Mouse (Mus musculus) midbrain, embryonic 13.5 days (tissue): ENCODE results near the gene Cradd. TPM values are rescaled to one million over a fixed set of nuclear protein-coding genes. Genes with fewer than 3 reads are reported as not detected.

Experiments
- ATAC-seq: fragments of 200-750 bp; cut with Nextera tagmentation; 2 replicates; pipeline ENCODE4 v1.8.0; 2017; ENCODE audit warnings: mild to moderate bottlenecking, moderate TSS enrichment, moderate library complexity
- H3K27ac ChIP-seq: fragments of 300-500 bp; sonication (generic); 2 replicates; pipeline ENCODE4 v1.5.1; 2015; ENCODE audit warnings: inconsistent platforms, mild to moderate bottlenecking, moderate library complexity
- H3K27me3 ChIP-seq: fragments of 300-500 bp; sonication (generic); 2 replicates; pipeline ENCODE4 v1.6.1; 2015; ENCODE audit warnings: mild to moderate bottlenecking, inconsistent platforms
- H3K36me3 ChIP-seq: fragments of 300-500 bp; sonication (generic); 2 replicates; pipeline ENCODE4 v1.6.1; 2015; ENCODE audit warnings: mild to moderate bottlenecking, inconsistent platforms
- H3K4me1 ChIP-seq: fragments of 300-500 bp; sonication (generic); replicated peaks from 2 replicates; pipeline ENCODE4 v1.6.1; 2015; ENCODE audit warnings: inconsistent platforms
- H3K4me2 ChIP-seq: fragments of 300-500 bp; sonication (generic); replicated peaks from 2 replicates; pipeline ENCODE4 v1.6.1; 2015; ENCODE audit warnings: moderate library complexity, mild to moderate bottlenecking, inconsistent platforms
- H3K4me3 ChIP-seq: fragments of 300-500 bp; sonication (generic); replicated peaks from 2 replicates; pipeline ENCODE4 v1.5.1; 2015; ENCODE audit warnings: mild to moderate bottlenecking, inconsistent platforms
- H3K9ac ChIP-seq: fragments of 300-500 bp; sonication (generic); replicated peaks from 2 replicates; pipeline ENCODE4 v1.6.1; 2015; ENCODE audit warnings: mild to moderate bottlenecking, inconsistent platforms
- H3K9me3 ChIP-seq: fragments of 300-500 bp; sonication (generic); 2 replicates; pipeline ENCODE4 v1.6.1; 2016; ENCODE audit warnings: mild to moderate bottlenecking, inconsistent platforms
- WGBS: fragments of 180-500 bp; shearing (Covaris S2); methylation state at CpG from one replicate; pipeline ENCODE4 v1.1.7; 2015; 5-methylcytosine and 5-hydroxymethylcytosine counted together
- polyA plus RNA-seq: library from polyadenylated mRNA; unstranded; fragments of >200 nt; fragmentation: Nextera tagmentation; extraction: Ambion mirVana; gene quantifications from 2 replicates; pipeline ENCODE4 v1.2.1, GENCODE M21; 2015

Gene Cradd
- polyA plus RNA-seq, 1 experiment from 2014 or later = 10.7 TPM

GRCm38 (mm10) chr10:95264485-95265321 is 59.2 kb downstream of the Cradd start:
- Histone ChIP-seq H3K9ac (peak overlapping the region; percentile 50), H3K4me2 (peak overlapping the region; percentile 66), H3K27me3 (peaks cover 39% of the 10 kb centered on the region), H3K4me3 (peak overlapping the region; percentile 42), H3K4me1 (peaks cover 32% of the 10 kb centered on the region), H3K36me3 (no peaks in the 10 kb centered on the region), H3K27ac (no peak overlapping the region), H3K9me3 (no peaks in the 10 kb centered on the region)
- WGBS = 5% methylated on average over 37 of the region's 37 CpGs
- ATAC-seq = peak; percentile 60

GRCm38 (mm10) chr10:95262388-95262787 is 61.5 kb downstream of the Cradd start:
- H3K9ac ChIP-seq = no peak overlapping the region
- ATAC-seq = no peak
- no peak overlapping the region for H3K4me3 ChIP-seq
- H3K4me2 ChIP-seq = no peak overlapping the region
- no peak overlapping the region for H3K27ac ChIP-seq
- WGBS = 16% methylated on average over 11 of the region's 11 CpGs
- H3K9me3 ChIP-seq = no peaks in the 10 kb centered on the region
- H3K27me3 ChIP-seq = peaks cover 39% of the 10 kb centered on the region
- H3K4me1 ChIP-seq = peaks cover 46% of the 10 kb centered on the region
- H3K36me3 ChIP-seq = no peaks in the 10 kb centered on the region

- Histone ChIP-seq H3K9ac (no peak overlapping the region), H3K9me3 (no peaks in the 10 kb centered on the region), H3K4me3 (no peak overlapping the region), H3K4me1 (peaks cover 50% of the 10 kb centered on the region), H3K4me2 (no peak overlapping the region), H3K27me3 (peaks cover 35% of the 10 kb centered on the region), H3K36me3 (no peaks in the 10 kb centered on the region), H3K27ac (no peak overlapping the region)
- 46% methylated on average over 2 of the region's 2 CpGs for WGBS
- ATAC-seq = no peak
These were observed 62.7 kb downstream of the Cradd start for GRCm38 (mm10) chr10:95261279-95261678.

DNA sequence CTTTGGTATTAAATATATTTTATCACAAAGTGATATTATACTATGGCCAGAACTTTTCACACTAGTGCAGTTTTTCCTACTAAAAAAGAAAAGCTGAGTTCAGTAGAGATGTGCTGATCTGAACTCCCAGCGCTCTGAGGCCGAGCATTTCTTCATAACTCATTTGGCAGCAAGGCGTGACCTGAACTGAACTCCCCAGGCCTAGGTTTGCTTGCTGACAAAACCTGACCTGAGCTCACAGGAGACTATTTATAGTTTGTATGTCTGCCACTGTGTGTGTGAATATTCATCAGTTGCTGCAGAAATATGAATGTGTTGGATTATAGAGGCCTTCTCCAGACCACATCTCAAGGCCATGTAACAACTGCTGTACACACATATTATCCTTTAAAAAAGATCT is 63.5 kb downstream of the Cradd start:
- H3K27me3 ChIP-seq = peaks cover 26% of the 10 kb centered on the region
- no peak overlapping the region for H3K4me3 ChIP-seq
- no peak for ATAC-seq
- no peak overlapping the region for H3K27ac ChIP-seq
- 92% methylated on average over 3 of the region's 3 CpGs for WGBS
- H3K9ac ChIP-seq = no peak overlapping the region
- H3K36me3 ChIP-seq = no peaks in the 10 kb centered on the region
- no peak overlapping the region for H3K4me2 ChIP-seq
- no peaks in the 10 kb centered on the region for H3K9me3 ChIP-seq
- peaks cover 48% of the 10 kb centered on the region for H3K4me1 ChIP-seq

- WGBS = 65% methylated on average over 10 of the region's 10 CpGs
- no peak for ATAC-seq
- H3K36me3 ChIP-seq = no peaks in the 10 kb centered on the region
- H3K9me3 ChIP-seq = no peaks in the 10 kb centered on the region
- H3K27me3 ChIP-seq = peaks cover 15% of the 10 kb centered on the region
- no peak overlapping the region for H3K4me2 ChIP-seq
- H3K27ac ChIP-seq = no peak overlapping the region
- no peak overlapping the region for H3K9ac ChIP-seq
- no peak overlapping the region for H3K4me3 ChIP-seq
- peaks cover 50% of the 10 kb centered on the region for H3K4me1 ChIP-seq
These were observed 65.3 kb downstream of the Cradd start for GRCm38 (mm10) chr10:95258471-95259155.

- no peaks in the 10 kb centered on the region for H3K9me3 ChIP-seq
- H3K36me3 ChIP-seq = no peaks in the 10 kb centered on the region
- WGBS = 62% methylated on average over 8 of the region's 8 CpGs
- H3K4me3 ChIP-seq = no peak overlapping the region
- no peak for ATAC-seq
- H3K4me1 ChIP-seq = peaks cover 50% of the 10 kb centered on the region
- H3K27ac ChIP-seq = no peak overlapping the region
- H3K4me2 ChIP-seq = no peak overlapping the region
- H3K9ac ChIP-seq = no peak overlapping the region
- H3K27me3 ChIP-seq = peaks cover 9% of the 10 kb centered on the region
These were observed 66.0 kb downstream of the Cradd start for GRCm38 (mm10) chr10:95257979-95258378.

DNA sequence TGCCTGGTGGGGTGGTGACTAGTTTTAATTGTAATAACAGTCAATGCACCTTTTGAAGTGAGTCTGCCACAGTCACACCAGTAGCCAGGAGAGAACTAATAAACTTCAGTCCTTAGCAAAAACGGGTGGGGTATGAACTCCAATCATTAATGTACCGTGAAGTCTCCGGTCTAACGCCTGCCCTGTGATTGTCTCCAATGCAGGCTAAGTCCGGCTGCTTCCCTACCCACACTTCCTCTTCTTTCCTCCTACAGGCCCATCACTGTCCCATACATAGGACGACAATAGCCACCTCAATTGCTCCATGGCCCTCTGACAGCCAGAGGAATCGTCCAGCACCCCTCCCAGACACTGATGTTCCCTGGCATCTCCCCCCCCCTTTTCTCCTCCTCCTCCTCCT is 67.8 kb downstream of the Cradd start:
- H3K36me3 ChIP-seq = no peaks in the 10 kb centered on the region
- no peak overlapping the region for H3K9ac ChIP-seq
- H3K4me3 ChIP-seq = no peak overlapping the region
- no peak overlapping the region for H3K27ac ChIP-seq
- H3K4me1 ChIP-seq = peaks cover 44% of the 10 kb centered on the region
- 0 out of 2 replicates have a peak overlapping the region, but pooled peaks have one; percentile 11 for H3K4me2 ChIP-seq
- ATAC-seq = peak; percentile 25; the same call in 1 of the 2 replicates
- H3K27me3 ChIP-seq = no peaks in the 10 kb centered on the region; the same call in 1 of the 2 replicates
- WGBS = 11% methylated on average over 7 of the region's 7 CpGs
- no peaks in the 10 kb centered on the region for H3K9me3 ChIP-seq

- peaks cover 44% of the 10 kb centered on the region for H3K4me1 ChIP-seq
- no peaks in the 10 kb centered on the region for H3K36me3 ChIP-seq
- H3K27ac ChIP-seq = 0 out of 2 replicates have a peak overlapping the region, but pooled peaks have one; percentile 35
- no peaks in the 10 kb centered on the region; the same call in 1 of the 2 replicates for H3K27me3 ChIP-seq
- 74% methylated on average over 8 of the region's 8 CpGs for WGBS
- H3K4me3 ChIP-seq = no peak overlapping the region
- no peak overlapping the region for H3K4me2 ChIP-seq
- no peak for ATAC-seq
- H3K9ac ChIP-seq = no peak overlapping the region
- no peaks in the 10 kb centered on the region for H3K9me3 ChIP-seq
These were observed 68.8 kb downstream of the Cradd start for GRCm38 (mm10) chr10:95255018-95255680.

DNA sequence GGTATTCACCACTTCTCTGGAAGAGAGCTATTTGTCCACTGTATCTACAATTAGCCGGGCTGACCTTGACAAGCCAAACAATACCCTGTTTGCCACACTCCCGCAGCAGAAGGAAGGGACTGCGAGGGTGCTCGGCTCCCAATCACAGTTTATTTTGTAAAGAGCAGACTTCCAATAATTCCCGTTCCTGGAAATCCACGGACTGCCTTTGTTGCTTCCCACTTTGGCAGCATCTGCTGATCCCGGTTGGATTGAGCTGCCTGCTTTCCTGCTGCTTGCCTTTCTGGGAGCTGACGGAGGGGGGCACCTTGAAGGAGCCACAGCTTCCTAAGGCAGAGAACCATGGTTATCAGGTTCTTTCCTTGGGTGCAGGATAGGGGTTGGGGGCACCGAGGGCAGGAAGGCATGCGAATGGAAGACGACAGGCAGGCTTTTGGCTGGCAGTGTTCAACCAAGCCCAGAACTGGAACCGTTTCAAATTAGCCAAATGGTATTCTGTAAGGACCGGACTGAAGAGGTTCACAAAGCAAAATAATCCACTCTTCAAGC is 69.4 kb downstream of the Cradd start:
- Histone ChIP-seq H3K9me3 (no peaks in the 10 kb centered on the region), H3K27me3 (no peaks in the 10 kb centered on the region; the same call in 1 of the 2 replicates), H3K4me1 (peaks cover 44% of the 10 kb centered on the region), H3K9ac (no peak overlapping the region), H3K4me3 (no peak overlapping the region), H3K36me3 (no peaks in the 10 kb centered on the region), H3K4me2 (peak overlapping the region; percentile 7), H3K27ac (0 out of 2 replicates have a peak overlapping the region, but pooled peaks have one; percentile 35)
- 35% methylated on average over 13 of the region's 13 CpGs for WGBS
- 0 out of 2 replicates have a peak, but pooled peaks have one; percentile 22 for ATAC-seq

- no peaks in the 10 kb centered on the region for H3K36me3 ChIP-seq
- no peak overlapping the region for H3K27ac ChIP-seq
- peak overlapping the region; percentile 7; the same call in 1 of the 2 replicates for H3K4me2 ChIP-seq
- no peaks in the 10 kb centered on the region; the same call in 1 of the 2 replicates for H3K27me3 ChIP-seq
- no peaks in the 10 kb centered on the region for H3K9me3 ChIP-seq
- 59% methylated on average over 3 of the region's 3 CpGs for WGBS
- ATAC-seq = no peak
- peaks cover 44% of the 10 kb centered on the region for H3K4me1 ChIP-seq
- H3K4me3 ChIP-seq = no peak overlapping the region
- no peak overlapping the region for H3K9ac ChIP-seq
These were observed 69.9 kb downstream of the Cradd start for GRCm38 (mm10) chr10:95254046-95254445.

GRCm38 (mm10) chr10:95251674-95252073 is 72.3 kb downstream of the Cradd start:
- peaks cover 27% of the 10 kb centered on the region for H3K4me1 ChIP-seq
- H3K4me2 ChIP-seq = no peak overlapping the region
- H3K9ac ChIP-seq = no peak overlapping the region
- ATAC-seq = no peak
- H3K36me3 ChIP-seq = no peaks in the 10 kb centered on the region
- H3K27me3 ChIP-seq = no peaks in the 10 kb centered on the region; the same call in 1 of the 2 replicates
- 72% methylated on average over 16 of the region's 16 CpGs for WGBS
- no peak overlapping the region for H3K27ac ChIP-seq
- no peak overlapping the region for H3K4me3 ChIP-seq
- H3K9me3 ChIP-seq = no peaks in the 10 kb centered on the region
